Mouse (Mus musculus) megakaryocyte, embryonic 14.5 days (primary cell): ENCODE measurements around the gene Ablim1. TPM values are rescaled to one million over a fixed set of nuclear protein-coding genes. Genes with fewer than 3 reads are reported as not detected.

Experiments used
- H3K27me3 ChIP-seq: replicated peaks from 2 replicates; pipeline ENCODE3; 2012; ENCODE audit warnings: inconsistent platforms
- H3K36me3 ChIP-seq: replicated peaks from 2 replicates; pipeline ENCODE3; 2012; ENCODE audit warnings: low read length, inconsistent platforms, mixed read lengths
- H3K4me1 ChIP-seq: 2 replicates; pipeline ENCODE4 v1.6.1; 2012; ENCODE audit warnings: inconsistent platforms
- H3K4me3 ChIP-seq: replicated peaks from 2 replicates; pipeline ENCODE3; 2012; ENCODE audit warnings: moderate library complexity, mild to moderate bottlenecking, inconsistent platforms
- H3K9me3 ChIP-seq: 2 replicates; pipeline ENCODE4 v1.6.1; 2012; ENCODE audit warnings: inconsistent platforms
- FLI1 ChIP-seq: IDR thresholded peaks from 2 replicates; pipeline ENCODE4 v1.6.1; 2012; ENCODE audit warnings: low read length, inconsistent platforms, mixed read lengths
- GATA1 ChIP-seq: IDR thresholded peaks from 3 replicates; pipeline ENCODE4 v1.6.1; 2012; ENCODE audit warnings: mixed read lengths, low read length, inconsistent platforms, borderline replicate concordance
- polyA plus RNA-seq: library from polyadenylated mRNA; stranded (reverse); fragments of >175 nt; gene quantifications from 2 replicates; pipeline ENCODE4 v1.2.3, GENCODE M21; 2012; ENCODE audit warnings: low replicate concordance; ENCODE audit not compliant: insufficient read depth

The Ablim1 gene
- polyA plus RNA-seq, 1 experiment: 0.17 TPM

DNA sequence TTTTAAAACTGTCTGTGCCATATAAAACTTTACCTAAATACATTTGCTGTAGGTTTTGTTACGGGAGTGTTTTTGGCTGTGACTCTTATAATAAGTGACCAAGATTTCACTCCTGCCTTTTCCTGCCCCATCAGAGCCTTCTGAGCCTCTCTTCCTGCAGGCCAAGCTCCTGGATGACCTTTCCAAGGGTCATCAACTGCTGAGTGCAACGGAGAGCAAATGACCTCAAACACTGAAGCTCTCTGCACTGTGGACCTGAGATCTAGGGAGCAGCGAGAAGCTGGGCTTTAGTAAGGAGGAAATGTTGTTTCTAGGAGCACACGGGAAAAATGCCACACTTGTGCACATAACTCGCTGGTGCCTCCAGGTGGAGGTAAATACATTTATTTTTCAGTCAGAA, 199.0 kb downstream of the Ablim1 start:
- H3K9me3 ChIP-seq: no peaks in the 10 kb centered on the region
- no peaks in the 10 kb centered on the region for H3K36me3 ChIP-seq
- TF ChIP-seq FLI1: no peak
- TF ChIP-seq GATA1: no peak
- H3K4me1 ChIP-seq: peaks cover 30% of the 10 kb centered on the region
- H3K27me3 ChIP-seq: peaks cover 83% of the 10 kb centered on the region
- no peak overlapping the region for H3K4me3 ChIP-seq

GRCm38 (mm10) chr19:57114951-57115350, 199.8 kb downstream of the Ablim1 start:
- H3K9me3 ChIP-seq: no peaks in the 10 kb centered on the region
- peaks cover 81% of the 10 kb centered on the region for H3K27me3 ChIP-seq
- peaks cover 29% of the 10 kb centered on the region for H3K4me1 ChIP-seq
- TF ChIP-seq GATA1: no peak
- H3K4me3 ChIP-seq: no peak overlapping the region
- no peaks in the 10 kb centered on the region for H3K36me3 ChIP-seq

DNA sequence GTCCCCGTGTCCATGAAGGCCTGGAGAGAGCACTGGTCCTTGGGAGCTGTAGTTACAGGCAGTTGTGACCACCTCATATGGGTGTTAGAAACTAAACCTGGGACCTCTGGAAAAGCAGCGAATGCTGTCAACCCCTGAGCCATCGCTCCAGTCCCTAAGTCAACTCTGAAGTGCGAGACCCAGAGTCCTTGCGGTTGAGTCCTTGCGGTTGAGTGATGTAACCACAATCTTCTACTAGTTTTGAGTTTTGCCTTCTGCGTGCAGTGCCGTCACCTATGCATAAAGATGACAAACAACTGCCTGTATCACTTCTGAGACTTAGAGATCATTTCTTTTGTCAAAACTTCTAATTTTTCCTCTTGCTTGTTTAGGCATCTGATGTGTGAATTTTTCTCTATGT, 200.7 kb downstream of the Ablim1 start:
- TF ChIP-seq FLI1: no peak
- TF ChIP-seq GATA1: no peak

GRCm38 (mm10) chr19:57112816-57113406, 201.8 kb downstream of the Ablim1 start:
- Histone ChIP-seq H3K27me3 (peaks cover 76% of the 10 kb centered on the region), H3K4me3 (no peak overlapping the region), H3K36me3 (no peaks in the 10 kb centered on the region), H3K9me3 (no peaks in the 10 kb centered on the region), H3K4me1 (peaks cover 14% of the 10 kb centered on the region)
- TF ChIP-seq FLI1: no peak
- no peak for TF ChIP-seq GATA1

More for the DNA sequence above, 200.7 kb downstream of the Ablim1 start:
- peaks cover 80% of the 10 kb centered on the region for H3K27me3 ChIP-seq
- no peaks in the 10 kb centered on the region for H3K9me3 ChIP-seq
- H3K4me1 ChIP-seq: peaks cover 21% of the 10 kb centered on the region
- no peak overlapping the region for H3K4me3 ChIP-seq
- H3K36me3 ChIP-seq: no peaks in the 10 kb centered on the region

- no peaks in the 10 kb centered on the region for H3K36me3 ChIP-seq
- no peak for TF ChIP-seq FLI1
- TF ChIP-seq GATA1: no peak
- no peak overlapping the region for H3K4me3 ChIP-seq
- no peaks in the 10 kb centered on the region for H3K9me3 ChIP-seq
- H3K27me3 ChIP-seq: peaks cover 75% of the 10 kb centered on the region
- H3K4me1 ChIP-seq: peaks cover 20% of the 10 kb centered on the region
These were observed 202.4 kb downstream of the Ablim1 start for GRCm38 (mm10) chr19:57112231-57112815.

DNA sequence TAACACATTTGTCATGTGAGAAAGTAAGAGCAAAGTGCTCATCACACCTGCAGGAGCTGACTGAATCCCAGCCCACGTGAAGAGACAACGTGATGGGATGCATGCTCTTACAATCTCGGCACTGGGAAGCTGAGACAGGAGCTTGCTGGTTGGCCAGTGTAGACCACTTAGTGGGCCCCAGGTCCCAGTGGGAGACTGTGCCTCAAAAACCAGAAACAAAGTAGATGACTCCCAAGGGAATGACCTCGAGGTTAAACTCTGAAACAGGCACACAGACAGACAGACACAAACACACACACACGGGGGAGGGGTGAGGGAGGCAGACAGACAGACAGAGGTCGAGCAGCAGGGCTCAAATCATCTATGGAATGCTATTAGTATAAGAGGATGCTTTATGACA, 203.4 kb downstream of the Ablim1 start:
- TF ChIP-seq FLI1 (no peak), GATA1 (no peak)
- Histone ChIP-seq H3K4me1 (peaks cover 20% of the 10 kb centered on the region), H3K36me3 (no peaks in the 10 kb centered on the region), H3K4me3 (no peak overlapping the region), H3K9me3 (no peaks in the 10 kb centered on the region), H3K27me3 (peaks cover 68% of the 10 kb centered on the region)

GRCm38 (mm10) chr19:57109620-57110019, 205.1 kb downstream of the Ablim1 start:
- H3K36me3 ChIP-seq: no peaks in the 10 kb centered on the region
- H3K4me1 ChIP-seq: peaks cover 29% of the 10 kb centered on the region
- TF ChIP-seq FLI1 (no peak), GATA1 (no peak)
- no peak overlapping the region for H3K4me3 ChIP-seq
- H3K27me3 ChIP-seq: peaks cover 62% of the 10 kb centered on the region
- H3K9me3 ChIP-seq: no peaks in the 10 kb centered on the region

DNA sequence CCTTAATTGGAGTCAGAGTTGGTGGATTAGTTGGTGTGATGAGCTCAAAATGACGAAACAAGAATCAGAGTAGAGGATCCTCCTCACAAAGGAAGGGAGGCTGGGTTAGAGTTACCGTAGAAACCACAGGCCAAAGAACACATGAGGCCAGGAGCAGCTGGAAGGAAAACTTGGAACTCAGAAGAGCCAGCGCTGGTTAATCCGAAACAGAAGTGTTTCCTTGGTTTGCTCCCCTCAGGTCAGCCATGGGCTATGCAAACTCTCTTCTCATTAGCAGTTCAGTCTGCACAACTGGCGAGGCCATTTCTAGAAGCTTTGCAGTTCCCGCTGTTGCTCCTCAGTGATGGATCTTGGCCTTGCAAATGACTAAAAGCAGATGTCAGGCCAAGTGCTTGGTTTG, 208.2 kb downstream of the Ablim1 start:
- no peaks in the 10 kb centered on the region for H3K9me3 ChIP-seq
- H3K4me1 ChIP-seq: peaks cover 42% of the 10 kb centered on the region
- TF ChIP-seq FLI1 (no peak), GATA1 (no peak)
- peaks cover 45% of the 10 kb centered on the region for H3K27me3 ChIP-seq
- no peak overlapping the region for H3K4me3 ChIP-seq
- H3K36me3 ChIP-seq: no peaks in the 10 kb centered on the region

- peaks cover 42% of the 10 kb centered on the region for H3K4me1 ChIP-seq
- no peak overlapping the region for H3K4me3 ChIP-seq
- TF ChIP-seq GATA1 (no peak), FLI1 (no peak)
These were observed 208.7 kb downstream of the Ablim1 start for GRCm38 (mm10) chr19:57106031-57106430.

GRCm38 (mm10) chr19:57105156-57105555, 209.6 kb downstream of the Ablim1 start:
- Histone ChIP-seq H3K4me1 (peaks cover 44% of the 10 kb centered on the region), H3K27me3 (peaks cover 35% of the 10 kb centered on the region), H3K36me3 (no peaks in the 10 kb centered on the region), H3K4me3 (no peak overlapping the region), H3K9me3 (no peaks in the 10 kb centered on the region)
- TF ChIP-seq GATA1: no peak
- TF ChIP-seq FLI1: no peak

More at GRCm38 (mm10) chr19:57106031-57106430, 208.7 kb downstream of the Ablim1 start:
- no peaks in the 10 kb centered on the region for H3K9me3 ChIP-seq
- peaks cover 40% of the 10 kb centered on the region for H3K27me3 ChIP-seq
- no peaks in the 10 kb centered on the region for H3K36me3 ChIP-seq
